Mouse (Mus musculus) heart, adult 2 months (tissue): Measurements from ENCODE around the gene Atad5. TPM values are rescaled to one million over a fixed set of nuclear protein-coding genes. Genes with fewer than 3 reads are reported as not detected.
A peak's percentile ranks its signal among the peaks of the same experiment; 100 is the strongest.

Source experiments
- DNase-seq, 2 experiments: peaks; one replicate each; pipeline ENCODE4 v3.0.0; 2021
- H3K27ac ChIP-seq: fragments of 200-600 bp; 2 replicates; pipeline ENCODE4 v1.8.1; 2022
- H3K27me3 ChIP-seq: fragments of 200-500 bp; 2 replicates; pipeline ENCODE4 v1.6.1; 2012; ENCODE audit warnings: mild to moderate bottlenecking, low read length, inconsistent platforms, mixed read lengths; ENCODE audit not compliant: control insufficient read depth, insufficient read depth
- H3K36me3 ChIP-seq: fragments of 200-500 bp; 2 replicates; pipeline ENCODE4 v1.6.1; 2012; ENCODE audit warnings: low read length, inconsistent platforms; ENCODE audit not compliant: control insufficient read depth, insufficient read depth
- H3K4me1 ChIP-seq: fragments of 200-500 bp; 2 replicates; pipeline ENCODE4 v1.6.1; 2011; ENCODE audit warnings: low read length; ENCODE audit not compliant: control insufficient read depth, insufficient read depth
- H3K4me3 ChIP-seq: fragments of 200-600 bp; 2 replicates; pipeline ENCODE4 v1.8.1; 2022
- H3K79me2 ChIP-seq: fragments of 200-500 bp; replicated peaks from 2 replicates; pipeline ENCODE4 v1.6.1; 2012; ENCODE audit warnings: mild to moderate bottlenecking, inconsistent platforms, low read length, moderate library complexity, mixed read lengths; ENCODE audit not compliant: control insufficient read depth, insufficient read depth
- H3K9ac ChIP-seq: fragments of 200-500 bp; 2 replicates; pipeline ENCODE4 v1.6.1; 2012; ENCODE audit warnings: low read depth, mild to moderate bottlenecking, control low read depth, inconsistent platforms, low read length, mixed read lengths
- CTCF ChIP-seq: fragments of 200-600 bp; IDR thresholded peaks from 2 replicates; pipeline ENCODE4 v1.8.1; 2022; ENCODE audit warnings: antibody characterized with exemption, mild to moderate bottlenecking, moderate library complexity
- EP300 ChIP-seq: fragments of 200-500 bp; IDR thresholded peaks from 2 replicates; pipeline ENCODE4 v1.6.1; 2011; ENCODE audit warnings: low read depth, low read length, control low read depth; ENCODE audit not compliant: insufficient read depth
- POLR2A ChIP-seq: fragments of 200-500 bp; IDR thresholded peaks from 2 replicates; pipeline ENCODE4 v1.6.1; 2011; ENCODE audit warnings: mild to moderate bottlenecking, low read depth, low read length, control low read depth; ENCODE audit not compliant: insufficient read depth
- WGBS: fragments of 180-500 bp; shearing (Covaris S2); methylation state at CpG from one replicate; pipeline ENCODE4 v1.1.7; 2018; 5-methylcytosine and 5-hydroxymethylcytosine counted together
- intact Hi-C: fragments of 180-260 bp; cut with DNase I; formaldehyde crosslinking; loops from one replicate; pipeline ENCODE4 v1.15.1; 2025
- polyA plus RNA-seq: library from polyadenylated mRNA; depleted of rRNA; stranded (reverse); fragments of >200 nt; gene quantifications from 2 replicates; pipeline ENCODE4 v1.2.3, GENCODE M21; 2012
- total RNA-seq, 2 experiments: library from RNA; stranded (reverse); gene quantifications; 2 replicates each; pipeline ENCODE4 v1.2.3; 2021

Gene Atad5
- total and polyA plus RNA-seq, 3 experiments: 0.27 to 0.84 (median 0.70) TPM

GRCm38 (mm10) chr11:80155541-80155940, 66.3 kb downstream of the Atad5 start:
- Histone ChIP-seq H3K79me2 (no peaks in the 10 kb centered on the region), H3K9ac (peak overlapping the region; percentile 76; the same call in 1 of the 2 replicates), H3K27ac (peak overlapping the region; percentile 56), H3K36me3 (no peaks in the 10 kb centered on the region), H3K27me3 (no peaks in the 10 kb centered on the region), H3K4me3 (peak overlapping the region; percentile 20), H3K4me1 (peaks cover 1% of the 10 kb centered on the region; the same call in 1 of the 2 replicates)
- intact Hi-C loops: no loop called here
- WGBS: 79% methylated on average over 8 of the region's 8 CpGs
- TF ChIP-seq POLR2A (no peak), CTCF (no peak), EP300 (no peak)
- no peak for DNase-seq

DNA sequence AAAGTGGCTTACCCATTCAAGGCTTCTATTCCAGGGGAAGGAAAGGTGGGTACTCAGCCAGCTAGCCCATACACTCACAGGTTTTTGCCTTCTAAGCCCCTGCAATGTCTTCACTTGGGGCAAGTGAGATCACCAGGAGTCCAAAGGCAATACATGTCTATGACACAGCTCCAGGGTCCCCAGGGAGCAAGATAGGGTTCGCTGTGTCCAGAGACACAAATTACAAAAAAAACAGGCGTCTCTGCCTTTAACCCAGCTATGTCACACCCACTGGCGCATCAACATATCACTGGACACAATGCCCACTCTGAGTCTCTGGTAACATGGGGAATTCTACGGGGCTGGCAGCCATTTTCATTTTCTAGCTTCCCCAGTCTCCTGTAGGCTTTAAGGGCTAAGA, 66.8 kb downstream of the Atad5 start:
- 66% methylated on average over 4 of the region's 4 CpGs for WGBS

GRCm38 (mm10) chr11:80156841-80157240, 67.6 kb downstream of the Atad5 start:
- H3K9ac ChIP-seq: no peak overlapping the region
- TF ChIP-seq CTCF (no peak), POLR2A (no peak), EP300 (no peak)
- H3K79me2 ChIP-seq: no peaks in the 10 kb centered on the region
- intact Hi-C loops: no loop called here
- no peak overlapping the region; the same call in 1 of the 2 replicates for H3K27ac ChIP-seq
- no peaks in the 10 kb centered on the region for H3K36me3 ChIP-seq
- DNase-seq: no peak
- WGBS: 70% methylated on average over 4 of the region's 4 CpGs
- H3K4me3 ChIP-seq: no peak overlapping the region; the same call in 1 of the 2 replicates
- peaks cover 1% of the 10 kb centered on the region; the same call in 1 of the 2 replicates for H3K4me1 ChIP-seq
- H3K27me3 ChIP-seq: no peaks in the 10 kb centered on the region

More for the DNA sequence above, 66.8 kb downstream of the Atad5 start:
- TF ChIP-seq CTCF (no peak), EP300 (no peak), POLR2A (no peak; the same call in 1 of the 2 replicates)
- Histone ChIP-seq H3K27me3 (no peaks in the 10 kb centered on the region), H3K4me1 (peaks cover 1% of the 10 kb centered on the region; the same call in 1 of the 2 replicates), H3K79me2 (no peaks in the 10 kb centered on the region), H3K36me3 (no peaks in the 10 kb centered on the region), H3K9ac (no peak overlapping the region), H3K4me3 (peak overlapping the region; percentile 20), H3K27ac (peak overlapping the region; percentile 56)
- no peak for DNase-seq
- intact Hi-C loops: no loop called here

DNA sequence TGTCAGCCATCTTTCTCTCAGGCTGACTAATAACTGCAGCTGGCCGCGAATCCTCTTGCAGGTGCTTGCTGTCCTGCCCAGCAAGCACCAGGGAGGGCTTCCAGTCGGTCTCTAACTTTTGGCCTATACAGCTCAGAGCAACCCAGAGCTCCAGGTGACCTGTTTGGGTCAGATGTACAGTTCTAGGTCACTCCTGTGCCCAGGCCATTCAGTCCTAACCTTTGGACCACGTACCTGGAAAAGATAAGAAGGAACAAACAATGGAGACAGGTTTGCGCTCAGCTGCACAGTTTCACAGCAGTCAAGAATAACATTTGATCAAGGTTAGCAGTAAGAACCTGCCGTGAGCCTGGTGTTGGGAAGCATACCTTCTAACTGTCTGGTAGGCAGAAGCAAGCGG, 69.8 kb downstream of the Atad5 start:
- TF ChIP-seq EP300 (no peak), POLR2A (0 out of 2 replicates have a peak, but pooled peaks have one; percentile 23), CTCF (no peak)
- 74% methylated on average over 7 of the region's 7 CpGs for WGBS

DNA sequence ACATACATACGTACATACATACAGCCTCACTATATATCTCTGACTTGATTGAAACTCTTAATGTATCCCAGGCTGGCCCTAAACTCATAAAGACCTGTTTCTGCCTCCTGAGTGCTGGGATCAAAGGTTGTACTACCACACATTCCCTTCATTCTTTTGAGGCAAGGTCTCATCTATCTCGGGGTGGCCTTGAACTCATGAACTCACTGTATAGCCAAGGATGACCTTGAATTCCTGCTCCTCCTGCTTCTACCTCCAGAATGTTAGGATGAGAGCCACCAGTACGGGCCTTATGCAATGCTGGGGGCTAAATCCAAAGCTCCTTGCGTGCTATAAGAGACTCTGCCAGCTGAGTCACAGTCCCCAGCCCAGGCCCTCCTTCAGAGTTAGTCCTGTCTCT, 71.8 kb downstream of the Atad5 start:
- no peak overlapping the region for H3K27ac ChIP-seq
- no peaks in the 10 kb centered on the region for H3K79me2 ChIP-seq
- no peaks in the 10 kb centered on the region for H3K36me3 ChIP-seq
- no peaks in the 10 kb centered on the region; the same call in 1 of the 2 replicates for H3K4me1 ChIP-seq
- 76% methylated on average over 4 of the region's 4 CpGs for WGBS
- no peak overlapping the region for H3K4me3 ChIP-seq
- TF ChIP-seq CTCF: no peak
- no peak for TF ChIP-seq POLR2A
- no peak for TF ChIP-seq EP300
- no peak overlapping the region for H3K9ac ChIP-seq
- intact Hi-C loops: no loop called here
- DNase-seq: no peak
- H3K27me3 ChIP-seq: no peaks in the 10 kb centered on the region

More for the DNA sequence above, 69.8 kb downstream of the Atad5 start:
- Histone ChIP-seq H3K4me3 (no peak overlapping the region), H3K27me3 (no peaks in the 10 kb centered on the region), H3K4me1 (no peaks in the 10 kb centered on the region; the same call in 1 of the 2 replicates), H3K79me2 (no peaks in the 10 kb centered on the region), H3K9ac (no peak overlapping the region), H3K36me3 (no peaks in the 10 kb centered on the region), H3K27ac (no peak overlapping the region)
- no peak for DNase-seq
- intact Hi-C loops: no loop called here

- intact Hi-C loops: no loop called here
- no peak overlapping the region for H3K27ac ChIP-seq
- H3K9ac ChIP-seq: no peak overlapping the region
- DNase-seq: no peak
- no peak for TF ChIP-seq CTCF
- TF ChIP-seq EP300: no peak
- no peak for TF ChIP-seq POLR2A
- H3K79me2 ChIP-seq: no peaks in the 10 kb centered on the region
- 63% methylated on average over 7 of the region's 7 CpGs for WGBS
- H3K4me3 ChIP-seq: no peak overlapping the region
- H3K27me3 ChIP-seq: no peaks in the 10 kb centered on the region
- no peaks in the 10 kb centered on the region for H3K36me3 ChIP-seq
- no peaks in the 10 kb centered on the region for H3K4me1 ChIP-seq
Observed at GRCm38 (mm10) chr11:80163362-80164116, 74.3 kb downstream of the Atad5 start.
